Mouse (Mus musculus) cerebellum, adult 2 months (tissue): ENCODE data around the gene Tax1bp3. TPM values are rescaled to one million over a fixed set of nuclear protein-coding genes. Genes with fewer than 3 reads are reported as not detected.

Experiments
- DNase-seq, 2 experiments: peaks; one replicate each; pipeline ENCODE4 v3.0.0; 2021
- H3K27ac ChIP-seq: fragments of 200-500 bp; 2 replicates; pipeline ENCODE4 v1.5.1; 2012; ENCODE audit warnings: low read length, control low read depth, inconsistent platforms; ENCODE audit not compliant: insufficient read depth
- H3K27me3 ChIP-seq: fragments of 200-500 bp; 2 replicates; pipeline ENCODE4 v1.6.1; 2012; ENCODE audit warnings: inconsistent platforms, mild to moderate bottlenecking, low read length, moderate library complexity; ENCODE audit not compliant: control insufficient read depth, insufficient read depth
- H3K4me1 ChIP-seq: fragments of 200-500 bp; 2 replicates; pipeline ENCODE4 v1.6.1; 2011; ENCODE audit warnings: low read length; ENCODE audit not compliant: control insufficient read depth, insufficient read depth
- H3K4me3 ChIP-seq: fragments of 200-500 bp; replicated peaks from 2 replicates; pipeline ENCODE3; 2011; ENCODE audit warnings: mild to moderate bottlenecking, low read depth, low read length, control low read depth; ENCODE audit not compliant: insufficient read depth
- CTCF ChIP-seq: fragments of 200-500 bp; IDR thresholded peaks from 2 replicates; pipeline ENCODE4 v1.5.1; 2011; ENCODE audit warnings: low read depth, mild to moderate bottlenecking, control low read depth, low read length, moderate library complexity, borderline replicate concordance; ENCODE audit not compliant: insufficient read depth
- POLR2A ChIP-seq: fragments of 200-500 bp; IDR thresholded peaks from 2 replicates; pipeline ENCODE4 v1.6.1; 2011; ENCODE audit warnings: low read length, control low read depth, borderline replicate concordance; ENCODE audit not compliant: insufficient read depth
- WGBS: fragments of 180-500 bp; shearing (Covaris S2); methylation state at CpG from one replicate; pipeline ENCODE4 v1.1.7; 2018; 5-methylcytosine and 5-hydroxymethylcytosine counted together
- polyA plus RNA-seq: library from polyadenylated mRNA; depleted of rRNA; stranded (reverse); fragments of >200 nt; gene quantifications from 2 replicates; pipeline ENCODE4 v1.2.3, GENCODE M21; 2012

The Tax1bp3 gene
- polyA plus RNA-seq, 1 experiment = 16.5 TPM

GRCm38 (mm10) chr11:73177509-73177875, 609 bp downstream of the Tax1bp3 start:
- TF ChIP-seq POLR2A = no peak
- TF ChIP-seq CTCF = no peak
- DNase-seq = no peak
- 0% methylated on average over 28 of the region's 28 CpGs for WGBS

GRCm38 (mm10) chr11:73177895-73178294, 1.0 kb downstream of the Tax1bp3 start:
- no peaks in the 10 kb centered on the region for H3K27me3 ChIP-seq
- DNase-seq = no peak
- H3K27ac ChIP-seq = no peak overlapping the region
- 6% methylated on average over 2 of the region's 2 CpGs for WGBS
- peaks cover 4% of the 10 kb centered on the region; the same call in 1 of the 2 replicates for H3K4me1 ChIP-seq
- H3K4me3 ChIP-seq = peak overlapping the region; percentile 74
- TF ChIP-seq CTCF (no peak), POLR2A (no peak)

More at GRCm38 (mm10) chr11:73177509-73177875, 609 bp downstream of the Tax1bp3 start:
- peak overlapping the region; percentile 74 for H3K4me3 ChIP-seq
- no peaks in the 10 kb centered on the region for H3K27me3 ChIP-seq
- peak overlapping the region; percentile 44; the same call in 1 of the 2 replicates for H3K27ac ChIP-seq
- peaks cover 4% of the 10 kb centered on the region; the same call in 1 of the 2 replicates for H3K4me1 ChIP-seq

- no peaks in the 10 kb centered on the region for H3K4me1 ChIP-seq
- H3K27ac ChIP-seq = no peak overlapping the region
- DNase-seq = no peak
- no peak overlapping the region for H3K4me3 ChIP-seq
- H3K27me3 ChIP-seq = no peaks in the 10 kb centered on the region
- WGBS = 90% methylated on average over 10 of the region's 10 CpGs
- no peak for TF ChIP-seq CTCF
- TF ChIP-seq POLR2A = no peak
These were observed 9.2 kb downstream of the Tax1bp3 start for GRCm38 (mm10) chr11:73185872-73186615.

GRCm38 (mm10) chr11:73187231-73187630, 10.3 kb downstream of the Tax1bp3 start:
- no peak overlapping the region for H3K4me3 ChIP-seq
- WGBS = 91% methylated on average over 6 of the region's 6 CpGs
- H3K4me1 ChIP-seq = peaks cover 2% of the 10 kb centered on the region; the same call in 1 of the 2 replicates
- TF ChIP-seq POLR2A (no peak), CTCF (no peak)
- no peaks in the 10 kb centered on the region for H3K27me3 ChIP-seq
- DNase-seq = no peak
- H3K27ac ChIP-seq = no peak overlapping the region

- DNase-seq = peak; percentile 72 to 89
These were observed 16.2 kb downstream of the Tax1bp3 start for GRCm38 (mm10) chr11:73193047-73193446.

GRCm38 (mm10) chr11:73194444-73194843, 17.6 kb downstream of the Tax1bp3 start:
- Histone ChIP-seq H3K27me3 (no peaks in the 10 kb centered on the region), H3K27ac (no peak overlapping the region), H3K4me1 (peaks cover 23% of the 10 kb centered on the region), H3K4me3 (no peak overlapping the region)
- no peak for TF ChIP-seq POLR2A
- no peak for TF ChIP-seq CTCF
- WGBS = 19% methylated on average over 2 of the region's 2 CpGs
- peak in 1 of 2 experiments; percentile 54 for DNase-seq

More at GRCm38 (mm10) chr11:73193047-73193446, 16.2 kb downstream of the Tax1bp3 start:
- TF ChIP-seq POLR2A = no peak
- no peak for TF ChIP-seq CTCF
- WGBS = 5% methylated on average over 6 of the region's 6 CpGs
- H3K4me3 ChIP-seq = no peak overlapping the region
- H3K27me3 ChIP-seq = no peaks in the 10 kb centered on the region
- H3K27ac ChIP-seq = peak overlapping the region; percentile 97
- H3K4me1 ChIP-seq = peaks cover 22% of the 10 kb centered on the region

GRCm38 (mm10) chr11:73198190-73198589, 21.3 kb downstream of the Tax1bp3 start:
- peaks cover 11% of the 10 kb centered on the region for H3K4me1 ChIP-seq
- H3K4me3 ChIP-seq = peak overlapping the region; percentile 70
- no peaks in the 10 kb centered on the region for H3K27me3 ChIP-seq
- no peak overlapping the region for H3K27ac ChIP-seq
- WGBS = 8% methylated on average over 1 of the region's 1 CpGs
- no peak for DNase-seq
- TF ChIP-seq POLR2A (no peak), CTCF (no peak)
